Mouse (Mus musculus) c-Kit-positive CD71-negative TER-119-negative erythroid progenitor cells, embryonic 14.5 days (primary cell): ENCODE data around the gene Trim28.

ENCODE experiments used
- DNase-seq: peaks from one replicate; pipeline ENCODE4 v3.0.0-alpha.2; 2013; ENCODE audit warnings: low read depth

Trim28 gene

DNA sequence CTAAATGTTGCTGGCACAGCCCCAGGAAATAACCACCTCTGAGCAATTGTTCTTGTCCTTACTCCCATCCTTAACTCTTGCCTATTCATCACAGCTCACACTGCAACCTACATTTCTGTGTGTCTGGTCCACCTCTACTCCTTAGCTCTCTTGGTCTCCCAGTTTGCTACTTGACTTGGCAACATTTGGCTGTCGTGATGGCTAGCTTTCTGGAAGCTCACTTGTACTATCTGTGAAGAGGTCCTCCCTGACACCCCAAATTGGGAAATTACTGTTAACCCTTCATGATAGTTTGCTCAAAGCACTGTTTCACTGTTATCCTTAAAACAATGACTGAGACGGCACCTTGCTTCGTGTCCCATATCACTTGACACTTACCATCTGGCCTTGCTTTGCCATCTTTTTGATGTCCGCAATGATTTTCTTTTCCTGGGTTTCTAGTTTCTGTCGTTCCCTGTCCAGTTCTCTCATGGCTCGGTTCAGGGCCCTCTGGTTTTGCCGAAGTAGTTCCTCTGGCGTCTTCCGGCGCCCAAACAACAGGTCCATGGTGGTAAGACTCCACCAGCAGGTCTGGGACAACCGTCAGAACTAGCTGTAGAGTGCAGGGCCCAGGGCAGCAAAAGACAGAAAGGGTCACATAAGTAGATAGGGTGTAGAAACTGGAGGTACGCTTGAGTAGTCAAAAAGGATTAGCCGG lies 34.7 kb downstream of the Trim28 start:
- DNase-seq, result no peak

DNA sequence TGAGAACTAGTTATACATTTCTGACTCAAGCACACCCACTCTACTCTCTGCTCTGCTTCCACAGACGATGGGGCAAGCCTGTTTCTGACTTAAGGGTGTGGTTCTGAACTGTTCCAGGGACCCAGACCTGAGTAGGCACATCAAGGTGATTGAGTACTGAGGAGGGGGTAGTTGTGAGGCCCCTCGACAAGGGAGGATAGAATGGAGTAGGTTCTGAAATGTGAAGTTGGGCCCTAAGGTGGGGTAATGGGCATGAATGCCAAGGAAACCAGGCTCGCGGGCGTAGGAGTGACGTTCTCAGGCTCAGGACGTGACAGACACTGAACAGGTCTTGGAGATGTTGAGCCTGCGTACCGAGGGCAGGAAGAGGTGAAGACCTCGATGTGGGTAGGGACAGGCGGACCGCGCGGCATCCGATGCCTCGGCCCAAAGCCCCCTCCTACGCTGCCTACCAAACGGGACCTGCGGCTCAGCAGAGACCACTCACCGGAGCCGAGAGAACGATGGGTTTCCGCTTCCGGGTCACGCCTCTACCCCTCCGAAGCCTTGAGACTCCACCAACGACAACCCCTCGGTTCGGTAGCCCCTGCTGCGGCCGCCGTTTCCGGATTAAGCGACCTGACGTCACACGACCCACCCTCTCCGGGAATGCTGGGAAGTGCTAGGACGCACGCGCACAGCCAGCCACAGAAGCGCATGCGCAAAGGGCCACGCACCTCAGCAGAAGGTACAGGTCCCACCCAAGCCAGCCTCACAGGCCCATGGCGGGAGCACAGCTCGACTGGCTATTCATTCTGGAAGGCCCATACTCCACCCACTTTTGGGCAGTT lies 35.4 kb downstream of the Trim28 start, which contains the start of gene Chmp2a:
Gene Chmp2a (minus strand): TSS at position 660 of the 830 bp plus-strand sequence.
- peak; percentile 94 for DNase-seq

DNA sequence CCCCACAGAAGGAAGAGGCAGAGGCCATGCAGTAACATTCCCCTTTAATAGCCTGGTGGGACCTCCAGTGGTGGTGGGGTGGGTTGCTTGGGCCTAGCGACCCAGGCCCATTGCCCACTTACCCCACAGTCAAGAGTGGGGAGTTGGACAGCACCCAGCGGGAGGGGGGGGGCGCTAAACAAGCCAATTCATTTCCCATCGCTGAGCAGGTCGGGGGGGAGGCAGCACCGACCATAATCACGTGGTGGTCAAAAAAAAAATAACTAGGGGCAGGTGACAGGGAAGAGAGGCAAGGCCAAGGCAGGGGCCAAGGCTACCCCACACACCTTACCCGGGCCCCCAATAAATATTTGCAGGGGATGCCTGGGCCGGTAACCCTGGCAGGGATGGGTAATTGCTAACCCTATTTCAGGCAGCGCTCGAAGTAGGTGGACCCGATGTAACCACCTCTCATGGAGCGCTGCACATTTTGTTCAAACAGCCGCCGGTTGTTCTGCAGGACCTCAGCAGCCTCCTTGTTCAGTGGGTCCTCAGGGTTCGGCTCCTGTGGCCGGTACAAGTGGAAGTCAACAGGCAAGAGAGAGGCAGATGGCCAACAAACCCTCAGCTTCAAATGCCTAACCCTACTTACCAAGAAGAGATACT lies 36.4 kb downstream of the Trim28 start:
- no peak for DNase-seq

DNA sequence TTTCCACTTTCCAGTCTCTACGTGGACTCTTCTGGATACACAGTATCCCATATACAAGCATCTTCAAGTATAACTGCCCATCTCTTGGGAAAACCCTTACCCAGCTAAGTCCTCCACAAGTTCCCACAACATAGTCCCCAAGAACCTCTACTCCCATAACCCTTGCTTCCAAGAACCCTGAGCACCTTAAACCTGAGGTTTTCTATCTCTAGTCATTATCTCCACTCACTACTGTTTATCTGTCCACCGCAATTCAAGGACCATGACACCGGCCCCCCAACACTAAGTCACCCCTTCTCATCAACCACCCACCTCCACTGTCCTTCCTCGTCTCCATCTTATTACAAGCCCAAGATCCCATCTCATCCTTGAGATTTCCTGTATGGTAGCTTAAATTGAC lies 37.9 kb downstream of the Trim28 start:
- no peak for DNase-seq

DNA sequence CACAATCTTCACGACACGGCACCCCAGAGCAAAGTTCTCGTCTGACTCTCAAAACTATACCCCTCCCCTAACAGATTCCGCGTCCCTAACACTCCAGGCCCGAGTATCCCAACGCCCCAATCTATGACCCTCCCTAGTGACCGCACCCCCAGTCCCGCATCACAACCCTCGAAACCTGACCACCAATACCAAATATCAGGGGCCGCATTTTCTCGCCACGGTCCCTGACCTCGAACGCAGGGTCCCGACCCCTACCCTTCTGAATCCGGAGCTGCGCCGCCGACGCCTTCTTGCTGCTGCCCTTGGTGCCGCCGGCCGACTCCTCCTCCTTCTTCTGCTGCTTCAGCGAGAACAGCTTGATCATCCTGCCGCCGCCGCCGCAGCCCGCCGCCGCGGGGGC lies 38.5 kb downstream of the Trim28 start:
- DNase-seq, result no peak

DNA sequence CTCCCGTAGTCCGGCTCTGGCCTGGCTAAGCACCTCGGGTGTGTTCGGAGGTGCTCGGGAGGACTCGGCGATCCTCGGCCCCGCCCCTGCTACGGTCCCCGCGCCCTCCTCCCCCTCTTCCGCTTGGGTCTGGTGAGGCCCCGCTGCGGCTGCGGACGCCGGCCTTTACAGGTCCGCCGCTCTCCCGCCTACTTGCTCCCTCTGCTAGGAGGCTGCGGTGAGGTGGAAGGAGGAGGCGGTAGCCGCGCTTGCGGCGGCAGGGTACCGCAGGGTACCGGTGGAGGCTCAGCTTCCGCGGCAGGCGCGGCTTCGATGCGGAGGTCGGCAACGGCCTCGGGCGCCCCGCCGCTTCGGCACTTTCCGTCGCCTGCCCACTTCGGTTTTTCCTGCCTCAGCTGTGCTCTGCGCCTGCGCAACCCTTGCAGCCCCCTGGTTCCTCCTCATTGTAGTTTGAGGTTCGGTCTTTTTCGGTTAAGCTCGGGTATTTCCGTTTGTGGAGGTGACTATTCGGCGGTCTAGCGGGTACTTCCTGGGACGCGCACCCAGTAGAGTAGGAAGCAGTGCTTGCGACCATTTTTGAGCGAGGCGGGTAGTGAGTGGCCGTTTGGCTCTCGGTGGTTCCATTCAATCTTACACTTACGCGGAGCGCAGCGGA lies 39.1 kb downstream of the Trim28 start, which contains the start of gene Ube2m:
Gene Ube2m (minus strand): TSS at position 375 of the 655 bp plus-strand sequence.
- DNase-seq, result peak; percentile 99

DNA sequence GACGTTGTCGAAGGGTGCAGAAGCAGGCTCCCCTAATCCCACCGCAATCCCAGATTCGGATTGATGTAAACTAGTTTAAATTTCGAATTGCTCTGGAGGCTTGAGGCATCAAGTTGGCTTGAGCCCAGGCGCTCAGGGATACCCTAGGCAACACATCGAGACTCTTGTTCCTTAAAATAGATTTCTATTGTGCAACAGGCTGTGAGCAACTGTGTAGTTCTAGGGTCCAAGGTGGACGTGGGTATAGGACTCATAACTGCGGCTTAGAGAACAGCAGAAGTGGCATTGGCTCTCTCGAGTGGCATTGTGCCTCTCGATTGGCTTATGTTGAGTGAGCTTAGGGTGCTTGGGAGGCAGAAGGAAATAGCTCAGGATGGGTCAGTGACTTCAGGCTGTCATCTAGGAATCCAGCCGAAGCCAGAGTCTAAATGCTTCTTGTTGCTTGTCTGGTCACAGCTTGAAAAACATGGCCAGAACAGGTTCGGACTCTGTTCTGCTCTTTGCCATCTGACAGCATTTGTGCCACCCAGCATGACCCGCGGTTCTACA lies 39.8 kb downstream of the Trim28 start:
- no peak for DNase-seq

DNA sequence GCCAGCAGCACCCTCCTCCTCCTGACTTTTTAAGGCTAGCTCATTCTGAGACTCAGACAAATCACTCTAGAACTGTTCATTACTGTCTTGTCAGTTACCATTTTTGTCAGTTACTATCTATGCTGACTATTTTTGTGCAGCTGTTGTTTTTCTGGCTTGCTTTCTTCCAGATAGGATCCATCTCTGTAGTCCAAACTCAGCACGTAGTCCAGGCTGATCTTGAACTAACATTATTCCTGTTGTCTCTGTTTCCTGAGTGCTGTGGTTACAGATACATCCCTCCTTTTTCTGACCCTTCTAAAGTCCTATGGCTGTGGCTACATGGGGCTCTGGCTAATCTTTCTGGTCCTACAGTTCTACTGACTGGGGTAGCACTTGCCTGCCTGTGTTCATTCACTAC lies 40.3 kb downstream of the Trim28 start:
- no peak for DNase-seq

DNA sequence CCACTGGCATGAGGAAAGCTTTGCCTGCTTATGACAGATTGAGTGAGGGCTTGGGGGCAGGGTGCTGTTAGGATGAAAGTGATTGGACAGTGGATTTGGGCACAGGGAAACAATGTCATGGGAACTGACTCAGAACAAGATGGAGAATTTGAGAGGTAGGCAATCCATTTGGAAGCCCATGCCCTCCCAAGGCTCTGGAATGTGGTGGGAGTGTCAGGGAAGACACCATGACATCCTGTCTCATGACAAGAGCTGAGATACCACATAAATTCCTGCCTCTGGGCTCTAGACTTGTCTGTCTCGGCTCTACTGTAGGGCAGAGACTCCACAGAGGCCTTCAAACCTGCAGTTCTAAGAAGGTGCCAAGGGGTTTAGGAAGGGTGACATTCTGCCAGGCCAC lies 42.3 kb downstream of the Trim28 start:
- no peak for DNase-seq

DNA sequence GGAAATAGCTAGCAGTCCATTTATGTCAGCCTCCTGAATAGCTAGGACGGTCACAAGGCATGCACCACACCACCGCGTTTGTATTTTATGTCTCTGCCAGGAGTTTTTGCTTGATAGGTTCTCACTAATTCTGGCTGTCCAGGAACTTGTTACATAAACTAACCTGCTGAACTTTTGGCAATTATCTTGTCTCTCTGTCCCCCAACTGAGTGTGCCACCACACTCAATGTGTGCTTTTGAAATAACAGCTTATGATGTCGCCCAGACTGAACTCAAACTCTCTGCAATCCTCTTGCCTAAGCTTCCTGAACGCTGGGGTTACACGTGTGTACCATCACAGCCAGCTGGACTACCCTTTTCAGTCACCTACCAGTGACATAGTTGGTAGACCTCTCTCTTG lies 43.6 kb downstream of the Trim28 start:
- DNase-seq, result no peak

DNA sequence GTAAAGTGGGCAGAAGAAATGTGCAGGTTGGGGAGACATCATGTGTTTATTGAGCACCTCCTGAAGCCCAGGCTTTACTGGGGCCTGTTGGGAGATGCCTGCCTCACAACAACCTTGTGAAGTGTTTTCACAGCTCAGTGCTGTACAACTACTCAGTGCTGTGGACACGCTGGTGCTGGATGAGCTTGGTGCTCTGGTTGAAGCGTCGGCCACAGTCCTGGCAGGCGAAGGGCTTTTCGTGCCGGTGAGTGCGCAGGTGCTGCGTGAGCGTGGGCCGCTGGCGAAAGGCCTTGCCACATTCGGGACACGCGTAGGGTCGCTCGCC lies 44.2 kb downstream of the Trim28 start:
- no peak for DNase-seq

DNA sequence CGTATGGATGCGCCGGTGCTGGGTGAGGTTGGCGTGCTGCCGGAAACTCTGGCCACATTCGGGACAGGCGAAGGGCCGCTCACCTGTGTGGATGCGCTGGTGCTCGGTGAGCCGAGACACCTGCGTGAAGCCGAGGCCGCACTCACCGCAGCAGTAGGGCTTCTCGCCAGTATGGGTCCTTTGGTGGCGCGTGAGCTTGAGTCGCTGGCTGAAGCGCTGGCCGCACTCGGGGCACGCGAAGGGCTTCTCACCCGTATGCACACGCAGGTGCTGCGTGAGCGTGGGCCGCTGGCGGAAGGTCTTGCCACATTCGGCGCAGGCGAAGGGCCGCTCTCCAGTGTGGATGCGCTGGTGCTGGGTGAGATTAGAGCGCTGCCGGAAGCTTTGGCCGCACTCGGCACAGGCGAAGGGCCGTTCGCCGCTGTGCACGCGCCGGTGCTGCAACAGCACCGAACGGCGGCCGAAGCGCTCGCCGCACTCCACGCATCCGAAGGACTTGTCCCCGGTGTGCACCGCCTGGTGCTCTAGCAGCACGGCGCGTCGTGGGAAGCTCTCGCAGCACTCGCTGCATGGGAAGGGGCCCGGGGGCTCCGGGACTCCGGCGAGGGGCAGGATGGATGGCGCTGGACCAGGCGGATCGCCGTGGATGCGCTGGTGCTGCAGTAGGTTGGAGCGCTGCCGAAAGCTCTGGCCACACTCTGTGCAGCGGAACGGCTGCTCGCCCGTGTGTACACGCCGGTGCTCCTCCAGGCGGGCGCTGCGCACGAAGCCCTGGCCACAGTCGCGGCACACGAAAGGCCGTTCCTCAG lies 44.7 kb downstream of the Trim28 start:
- DNase-seq, result no peak

DNA sequence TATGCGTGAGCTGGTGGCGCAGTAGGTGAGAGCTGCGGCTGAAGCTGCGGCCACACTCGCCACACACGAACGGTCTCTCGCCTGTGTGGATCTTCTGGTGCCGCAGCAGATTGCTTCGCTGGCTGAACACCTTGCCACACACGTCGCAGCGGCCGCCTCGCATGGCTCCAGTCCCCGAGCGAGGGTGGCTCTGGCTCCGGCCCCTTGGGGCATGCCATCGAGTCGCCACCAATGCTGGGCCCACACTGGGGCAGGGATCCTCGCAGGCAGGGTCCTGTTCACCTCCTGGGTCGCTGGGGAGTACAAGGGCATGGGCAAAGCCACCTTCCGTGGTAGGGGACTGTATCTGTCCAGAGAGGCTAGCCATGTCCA lies 45.3 kb downstream of the Trim28 start:
- no peak for DNase-seq

DNA sequence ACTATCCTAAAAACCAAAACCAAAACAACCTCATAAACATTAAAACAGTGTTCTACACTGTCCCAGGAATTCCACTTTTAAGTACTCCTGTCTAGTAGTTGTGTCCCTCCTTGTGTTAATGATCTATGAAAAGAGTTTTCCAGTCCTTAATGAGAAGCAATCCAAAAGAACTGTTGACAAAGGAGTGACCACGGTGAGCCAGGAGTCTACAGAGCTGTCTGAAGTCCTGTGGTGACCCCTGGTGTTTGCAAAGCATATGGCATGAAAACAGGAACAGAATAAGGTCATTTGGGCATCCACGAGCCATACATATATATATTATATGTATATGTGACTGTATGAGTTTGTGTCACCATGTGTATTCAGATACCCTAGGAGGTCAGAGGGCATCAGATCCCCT lies 47.2 kb downstream of the Trim28 start:
- DNase-seq, result no peak

DNA sequence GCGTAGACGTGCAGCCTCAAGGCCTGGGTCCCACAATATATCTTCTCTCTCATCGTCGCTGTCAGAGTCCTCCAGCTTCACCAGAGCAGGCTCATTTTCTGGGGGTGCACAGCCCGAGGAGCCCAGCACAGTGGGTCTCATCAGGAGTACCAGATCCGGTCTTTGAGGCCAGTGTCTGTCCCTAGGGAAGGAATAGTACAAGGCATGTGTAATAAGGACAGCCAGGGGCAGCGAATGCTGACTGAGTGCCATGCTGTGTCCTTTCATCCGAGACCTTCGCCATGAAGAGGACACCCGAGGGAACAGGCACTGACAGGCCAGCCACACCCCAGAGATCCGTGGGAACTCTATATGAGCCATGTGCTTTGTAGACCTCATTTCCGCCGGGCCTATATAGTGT lies 54.1 kb downstream of the Trim28 start:
- DNase-seq, result no peak

DNA sequence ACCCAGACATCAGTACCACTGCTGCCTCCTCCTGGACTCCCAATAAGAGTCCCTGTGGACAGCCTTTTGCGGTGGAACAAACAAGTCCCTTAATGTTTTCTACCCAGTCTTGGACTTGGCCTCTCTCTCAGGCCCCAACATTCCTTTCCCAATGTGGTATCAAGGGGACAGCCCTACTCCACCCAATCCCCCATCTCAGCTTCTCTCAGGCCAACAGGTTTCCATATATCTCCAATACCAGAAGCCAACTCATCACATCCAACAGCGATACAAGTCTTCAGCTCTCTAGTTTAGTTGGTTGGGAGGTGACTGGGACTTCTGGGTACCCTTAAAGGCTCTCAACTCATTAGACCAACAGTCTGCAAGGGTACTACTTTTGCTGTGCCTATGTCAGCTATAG lies 54.6 kb downstream of the Trim28 start:
- no peak for DNase-seq

DNA sequence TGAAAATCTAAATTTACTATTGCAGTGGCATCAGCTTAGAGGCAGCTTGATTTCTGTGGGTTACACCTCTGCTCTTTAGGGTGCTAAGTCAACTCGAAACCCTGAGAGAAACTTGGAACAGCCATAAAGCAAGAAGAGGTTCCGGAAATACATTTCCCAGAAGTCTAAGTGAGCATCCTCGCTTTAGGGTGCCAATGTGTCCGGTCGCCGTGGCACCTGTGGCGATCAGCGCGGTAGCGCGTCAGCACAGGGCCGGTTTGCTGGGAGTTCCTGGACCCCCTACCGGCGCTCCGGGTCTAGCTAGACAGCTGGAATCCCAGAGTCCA lies 55.0 kb downstream of the Trim28 start:
- DNase-seq, result no peak

DNA sequence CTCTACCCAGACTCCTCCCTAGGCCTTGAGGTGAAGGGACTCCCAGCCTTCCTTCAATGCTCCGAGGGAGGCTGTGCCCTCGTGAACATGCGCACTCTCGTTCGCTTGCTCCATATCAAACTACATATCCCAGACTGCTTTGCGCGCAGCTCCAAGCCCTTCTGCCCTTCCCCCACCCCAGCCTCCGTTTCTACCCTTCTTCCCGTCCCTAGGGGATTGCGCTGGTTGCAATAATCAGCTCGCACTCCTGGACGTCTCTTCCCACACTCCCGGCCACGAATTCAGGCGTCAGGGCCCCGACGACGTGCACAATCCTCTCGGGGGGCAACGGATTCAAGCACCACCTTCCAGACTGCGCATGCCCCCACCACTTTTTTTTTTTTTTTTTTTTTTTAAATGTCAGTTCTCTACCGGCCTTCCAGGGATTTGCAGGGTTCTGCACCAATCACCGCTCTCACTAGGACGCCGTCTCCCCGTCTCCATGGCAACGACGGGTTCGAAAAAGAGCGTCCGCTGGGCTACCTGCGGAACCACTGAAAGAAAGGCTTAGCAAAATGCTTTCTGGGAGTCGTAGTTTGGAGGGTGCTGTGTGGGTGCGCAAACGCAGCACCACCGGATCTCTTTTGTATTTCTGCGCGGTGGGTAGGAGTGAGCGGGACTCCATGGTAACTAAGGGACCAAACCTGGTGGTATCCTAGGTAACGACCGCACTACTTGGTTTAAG lies 55.5 kb downstream of the Trim28 start, which contains the start of gene Mzf1:
Gene Mzf1 (minus strand): TSS at position 478 of the 724 bp plus-strand sequence.
- DNase-seq, result peak; percentile 86

DNA sequence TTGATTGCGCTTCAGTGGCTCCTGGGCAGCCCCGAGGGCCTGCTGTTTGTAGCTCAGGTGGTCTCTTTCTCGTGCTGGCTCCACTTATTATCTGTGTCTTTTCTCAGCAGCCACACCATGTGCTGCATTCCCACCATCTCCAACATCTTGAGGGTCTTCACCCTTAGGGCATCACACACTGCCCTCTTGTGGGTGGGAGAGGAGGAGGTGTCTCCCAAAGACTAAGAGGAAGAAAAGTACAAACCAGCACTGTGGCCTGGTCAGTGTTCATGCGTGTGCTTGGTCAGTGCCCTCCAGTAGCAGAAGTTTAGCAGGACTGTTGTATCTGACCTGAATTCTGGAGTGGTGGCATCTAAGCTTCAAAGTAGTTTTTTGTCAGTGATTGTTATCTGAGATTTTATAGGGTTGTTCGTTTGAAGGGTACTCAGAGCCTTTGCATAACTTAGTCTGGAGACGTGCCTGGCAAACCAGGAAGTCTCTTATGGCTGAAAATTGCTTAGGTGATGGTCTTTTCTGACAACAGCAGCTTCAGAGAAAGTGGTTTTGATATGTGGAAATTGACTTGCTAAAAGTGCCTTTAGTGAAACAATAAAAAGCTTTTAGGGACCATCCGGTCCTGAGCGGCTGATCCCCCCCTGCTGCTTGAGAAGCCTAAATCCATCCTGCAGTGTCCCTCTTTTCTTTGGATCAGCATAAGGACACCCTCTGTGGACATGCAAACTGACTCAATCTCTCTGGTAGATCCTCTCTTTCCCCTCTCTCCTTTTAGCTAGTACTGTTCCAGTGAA lies 58.2 kb downstream of the Trim28 start:
- no peak for DNase-seq

DNA sequence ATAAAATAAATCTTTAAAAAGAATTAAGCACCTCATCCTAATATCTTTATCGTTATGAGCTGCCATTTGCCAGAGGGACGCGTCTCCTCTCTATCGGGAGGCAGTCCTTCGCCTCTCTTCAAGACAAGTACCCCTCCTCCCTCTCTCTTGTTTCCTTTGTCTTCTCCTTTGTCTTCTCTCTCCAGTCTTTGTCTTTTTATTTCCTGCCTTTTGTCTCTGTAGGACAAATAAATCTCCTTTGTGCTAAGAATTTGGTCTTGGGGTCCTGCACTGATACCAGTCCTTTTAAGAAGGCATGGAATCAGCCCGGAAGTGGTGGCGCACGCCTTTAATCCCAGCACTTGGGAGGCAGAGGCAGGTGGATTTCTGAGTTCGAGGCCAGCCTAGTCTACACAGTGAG lies 60.6 kb downstream of the Trim28 start:
- DNase-seq, result no peak
